Mouse (Mus musculus): ENCODE results near the gene Scgb1c1.

- TF ChIP-seq POLR2A (IDR thresholded peaks at IDR 0.05; ENCODE audit: low read depth, low read length) (no peak), MEF2A (IDR thresholded peaks at IDR 0.05; ENCODE audit: borderline replicate concordance, low read depth, low read length) (no peak), HCFC1 (IDR thresholded peaks at IDR 0.05; ENCODE audit: low read depth, low read length) (no peak), ZNF384 (IDR thresholded peaks at IDR 0.05; ENCODE audit: low read depth, low read length) (no peak)
These were observed 17.0 kb upstream of the Scgb1c1 start for GRCm38 (mm10) chr7:140828171-140828881.
